Mouse (Mus musculus) embryonic fibroblast, embryonic 13.5 days (primary cell): ENCODE data around the gene Car7.

Experiments used
- CTCF ChIP-seq: IDR thresholded peaks from 2 replicates; pipeline ENCODE4 v1.5.1; 2011; ENCODE audit warnings: mild to moderate bottlenecking, control low read depth, low read length, moderate library complexity, borderline replicate concordance; ENCODE audit not compliant: insufficient read depth
- POLR2A ChIP-seq: IDR thresholded peaks from 2 replicates; pipeline ENCODE4 v1.6.1; 2011; ENCODE audit warnings: low read depth, mild to moderate bottlenecking, control low read depth, low read length, moderate library complexity

GRCm38 (mm10) chr8:104590284-104590683 is 55.8 kb downstream of the Car7 start:
- no peak for TF ChIP-seq POLR2A
- TF ChIP-seq CTCF: no peak
